Mouse (Mus musculus) heart, adult 11 months (tissue): ENCODE measurements around the gene Hs3st3a1.

Experiments used
- DNase-seq: peaks from one replicate; pipeline ENCODE4 v3.0.0; 2022

Hs3st3a1 gene

DNA sequence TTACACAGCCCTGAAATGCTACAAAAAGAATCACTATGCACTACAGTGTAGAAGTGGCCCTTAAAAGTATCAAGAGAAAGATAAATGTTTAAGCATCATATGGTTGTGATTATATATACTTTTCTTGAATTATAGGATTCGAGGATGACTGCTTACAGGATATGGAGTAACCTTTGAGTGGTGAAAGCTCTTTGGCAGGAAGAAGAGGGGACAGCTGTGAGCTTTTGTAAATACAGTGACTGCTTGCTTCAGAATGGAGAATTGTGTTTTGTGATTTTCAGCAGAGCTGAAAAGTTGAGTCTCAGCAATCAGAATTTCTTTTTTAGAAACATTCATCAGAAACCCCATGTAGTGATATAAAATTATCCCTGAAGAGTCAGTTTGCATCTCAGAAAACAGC lies 124.3 kb downstream of the Hs3st3a1 start:
- peak; percentile 83 for DNase-seq

DNA sequence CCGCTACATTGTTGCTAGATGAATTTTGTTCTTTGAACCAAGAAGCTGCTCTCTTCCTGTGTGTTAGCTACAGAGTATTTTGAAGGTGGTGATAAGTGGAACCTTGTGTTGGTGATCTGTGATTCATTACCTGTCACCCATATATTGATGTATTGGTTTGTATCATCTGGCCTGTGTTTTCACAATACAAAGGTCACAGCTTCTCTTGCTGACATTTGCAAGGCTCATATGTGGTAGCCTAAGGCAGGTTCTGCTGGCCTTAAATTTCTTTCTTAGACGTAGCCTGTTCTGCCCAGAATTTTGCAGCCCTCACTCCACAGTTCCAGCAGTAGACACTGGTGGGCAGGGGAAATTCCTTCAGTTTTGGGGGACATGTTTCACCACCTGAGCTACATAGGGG lies 125.3 kb downstream of the Hs3st3a1 start:
- peak; percentile 22 for DNase-seq

DNA sequence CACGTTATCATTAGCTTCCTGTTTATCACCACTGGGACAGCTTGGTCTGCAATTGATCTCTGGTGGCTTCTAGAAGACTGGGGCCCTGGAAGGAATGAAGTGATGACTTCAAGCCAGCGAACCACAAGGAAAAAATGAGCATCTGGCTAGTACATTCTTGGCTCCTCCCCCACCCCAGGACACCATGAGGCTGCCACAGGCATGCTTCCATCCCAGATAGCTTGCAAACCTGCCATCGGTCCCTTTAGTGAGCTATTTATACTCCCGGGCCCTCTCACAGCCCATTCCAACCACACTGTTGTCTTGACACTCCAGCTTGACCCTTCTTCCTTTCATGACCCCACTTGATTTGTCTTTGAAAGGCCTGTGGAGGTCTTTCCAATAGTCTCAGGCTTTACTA lies 127.6 kb downstream of the Hs3st3a1 start:
- DNase-seq: peak; percentile 91
